Mouse (Mus musculus): Measurements from ENCODE around the gene 1700086D15Rik. TPM values are rescaled to one million over a fixed set of nuclear protein-coding genes. Genes with fewer than 3 reads are reported as not detected.
A peak's percentile ranks its signal among the peaks of the same experiment; 100 is the strongest.

The 1700086D15Rik gene
- polyA plus RNA-seq, 1 experiment from 2014 or later = not detected

GRCm38 (mm10) chr11:65161881-65162766 is 2.4 kb upstream of the 1700086D15Rik start:
- Histone ChIP-seq H3K36me3 (no peaks in the 10 kb centered on the region), H3K9me3 (no peaks in the 10 kb centered on the region), H3K4me3 (replicated peaks) (peak overlapping the region; percentile 87), H3K9ac (peak overlapping the region; percentile 85), H3K4me2 (replicated peaks) (peak overlapping the region; percentile 98), H3K4me1 (replicated peaks) (peaks cover 9% of the 10 kb centered on the region), H3K27ac (no peak overlapping the region), H3K27me3 (replicated peaks) (no peaks in the 10 kb centered on the region)
- peak; percentile 81 for ATAC-seq
- WGBS = 3% methylated on average over 49 of the region's 49 CpGs

DNA sequence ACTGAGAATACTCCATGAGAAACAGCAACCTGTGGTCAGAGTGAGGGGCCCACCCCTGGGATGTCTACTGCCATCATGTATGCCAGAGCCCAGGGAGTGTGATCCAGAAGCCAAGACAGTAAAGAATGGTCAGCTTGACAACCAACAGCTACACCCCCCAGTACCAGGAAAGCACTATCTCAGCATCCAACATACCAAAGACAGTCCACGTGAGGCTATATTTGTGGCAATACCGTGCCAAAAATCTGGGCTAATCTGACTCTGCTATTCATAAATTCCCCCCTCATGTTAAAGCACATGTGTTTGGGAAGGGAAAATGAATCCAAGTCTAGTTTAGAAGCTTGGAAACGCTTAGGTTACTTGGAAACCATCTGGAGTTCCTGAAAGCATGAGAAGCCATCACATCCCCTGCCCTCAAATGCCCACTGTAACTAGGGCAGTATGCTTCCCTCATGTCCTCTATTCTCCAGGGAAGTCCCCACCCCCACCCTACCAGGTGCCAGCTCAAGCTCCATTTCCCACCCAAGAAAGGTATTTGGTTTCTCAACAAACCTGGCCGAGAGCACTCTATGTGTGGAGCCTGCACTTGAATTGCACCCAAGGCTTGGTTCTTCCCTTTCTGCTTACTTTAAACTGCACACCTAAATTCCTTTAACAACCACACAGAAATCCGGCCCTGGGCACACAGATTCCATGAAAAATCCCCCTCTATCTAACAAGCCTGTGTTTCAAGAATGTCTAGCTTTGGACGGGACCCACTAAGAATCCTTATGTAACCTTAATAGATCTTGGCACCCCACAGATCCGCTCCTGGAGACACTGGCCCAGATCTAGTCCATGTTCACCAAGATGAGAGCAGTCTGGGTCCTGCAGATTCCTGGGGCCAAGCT is 1.5 kb upstream of the 1700086D15Rik start:
- ATAC-seq = no peak
- Histone ChIP-seq H3K9ac (peak overlapping the region; percentile 85), H3K27me3 (replicated peaks) (no peaks in the 10 kb centered on the region), H3K27ac (no peak overlapping the region), H3K4me2 (replicated peaks) (peak overlapping the region; percentile 98), H3K4me3 (replicated peaks) (0 out of 2 replicates have a peak overlapping the region, but pooled peaks have one; percentile 87), H3K4me1 (replicated peaks) (peaks cover 9% of the 10 kb centered on the region), H3K9me3 (no peaks in the 10 kb centered on the region), H3K36me3 (no peaks in the 10 kb centered on the region)
- WGBS = 56% methylated on average over 7 of the region's 7 CpGs

DNA sequence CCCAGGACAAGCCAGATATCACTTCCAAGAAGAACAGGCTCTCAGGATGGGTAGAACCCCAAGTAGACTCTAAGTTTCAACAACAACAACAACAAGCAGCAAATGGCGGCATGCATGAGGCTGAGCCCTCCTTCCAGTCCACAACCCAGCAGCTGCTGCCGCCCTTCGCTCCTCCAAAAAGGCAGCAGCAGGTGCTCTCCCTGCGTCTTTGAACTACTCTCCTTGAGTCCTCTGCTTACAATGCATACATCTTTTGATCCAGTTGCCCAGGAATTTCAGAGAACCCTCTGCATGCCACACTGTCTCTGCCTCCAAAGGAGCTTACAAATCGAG is 1.1 kb downstream of the 1700086D15Rik start:
- H3K9ac ChIP-seq = no peak overlapping the region
- no peaks in the 10 kb centered on the region for H3K36me3 ChIP-seq
- WGBS = 95% methylated on average over 5 of the region's 5 CpGs
- no peaks in the 10 kb centered on the region for H3K9me3 ChIP-seq
- H3K27ac ChIP-seq = no peak overlapping the region
- peaks cover 9% of the 10 kb centered on the region for H3K4me1 ChIP-seq (replicated peaks)
- H3K4me3 ChIP-seq (replicated peaks) = no peak overlapping the region
- ATAC-seq = no peak
- H3K27me3 ChIP-seq (replicated peaks) = no peaks in the 10 kb centered on the region
- H3K4me2 ChIP-seq (replicated peaks) = no peak overlapping the region

- Histone ChIP-seq H3K9ac (no peak overlapping the region), H3K9me3 (no peaks in the 10 kb centered on the region), H3K4me2 (replicated peaks) (no peak overlapping the region), H3K4me1 (replicated peaks) (peaks cover 9% of the 10 kb centered on the region), H3K4me3 (replicated peaks) (no peak overlapping the region), H3K27ac (no peak overlapping the region), H3K36me3 (no peaks in the 10 kb centered on the region), H3K27me3 (replicated peaks) (no peaks in the 10 kb centered on the region)
- no peak for ATAC-seq
- 92% methylated on average over 20 of the region's 20 CpGs for whole genome bisulfite sequencing
Observed at GRCm38 (mm10) chr11:65157966-65158657, 1.6 kb downstream of the 1700086D15Rik start.

DNA sequence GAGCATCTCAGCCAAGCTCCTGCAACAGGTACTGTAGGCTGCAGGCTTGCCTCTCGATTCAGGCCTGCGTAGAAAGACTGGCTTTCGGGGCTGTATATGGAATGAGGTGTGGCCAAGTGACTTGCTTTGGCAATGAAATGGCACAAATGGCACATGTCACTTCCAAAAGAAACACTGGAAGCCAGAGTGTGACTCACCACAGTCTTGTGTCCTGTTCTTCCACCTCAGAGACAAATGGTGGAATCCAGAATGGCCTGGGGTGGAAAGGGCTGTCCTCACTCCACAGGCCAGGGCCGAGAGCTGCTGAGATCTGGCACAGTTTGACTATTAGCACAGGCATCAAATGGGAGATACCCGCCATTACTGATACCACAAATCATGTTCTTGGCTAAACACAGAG is 6.7 kb downstream of the 1700086D15Rik start:
- Histone ChIP-seq H3K4me1 (replicated peaks) (no peaks in the 10 kb centered on the region), H3K9ac (no peak overlapping the region), H3K36me3 (no peaks in the 10 kb centered on the region), H3K9me3 (no peaks in the 10 kb centered on the region), H3K4me2 (replicated peaks) (no peak overlapping the region), H3K4me3 (replicated peaks) (no peak overlapping the region), H3K27ac (no peak overlapping the region), H3K27me3 (replicated peaks) (no peaks in the 10 kb centered on the region)
- no peak for ATAC-seq
- WGBS = 85% methylated on average over 5 of the region's 5 CpGs

DNA sequence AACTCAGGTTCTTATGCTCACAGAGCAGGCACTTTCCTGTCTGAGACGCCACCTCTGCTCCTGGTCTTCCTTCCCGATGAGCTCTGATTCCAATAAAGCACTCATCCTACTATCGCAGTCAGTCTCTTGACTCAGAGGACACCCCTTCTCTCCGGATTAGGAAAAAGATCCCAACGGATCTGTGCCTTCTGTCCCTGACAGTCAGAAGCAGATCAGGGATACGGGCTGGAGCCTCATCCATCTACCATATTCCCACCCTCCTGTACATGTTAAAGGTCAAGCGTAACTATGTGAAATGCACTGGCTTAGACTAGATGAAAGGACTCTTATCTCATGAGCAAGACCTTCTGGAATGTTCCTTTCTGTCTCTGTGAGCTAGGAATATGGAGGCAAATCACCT is 11.2 kb downstream of the 1700086D15Rik start:
- H3K4me2 ChIP-seq (replicated peaks) = no peak overlapping the region
- 77% methylated on average over 7 of the region's 7 CpGs for WGBS
- no peak overlapping the region for H3K27ac ChIP-seq
- no peaks in the 10 kb centered on the region for H3K36me3 ChIP-seq
- H3K27me3 ChIP-seq (replicated peaks) = no peaks in the 10 kb centered on the region
- no peak overlapping the region for H3K9ac ChIP-seq
- H3K4me3 ChIP-seq (replicated peaks) = no peak overlapping the region
- no peak for ATAC-seq
- H3K4me1 ChIP-seq (replicated peaks) = no peaks in the 10 kb centered on the region
- H3K9me3 ChIP-seq = no peaks in the 10 kb centered on the region

DNA sequence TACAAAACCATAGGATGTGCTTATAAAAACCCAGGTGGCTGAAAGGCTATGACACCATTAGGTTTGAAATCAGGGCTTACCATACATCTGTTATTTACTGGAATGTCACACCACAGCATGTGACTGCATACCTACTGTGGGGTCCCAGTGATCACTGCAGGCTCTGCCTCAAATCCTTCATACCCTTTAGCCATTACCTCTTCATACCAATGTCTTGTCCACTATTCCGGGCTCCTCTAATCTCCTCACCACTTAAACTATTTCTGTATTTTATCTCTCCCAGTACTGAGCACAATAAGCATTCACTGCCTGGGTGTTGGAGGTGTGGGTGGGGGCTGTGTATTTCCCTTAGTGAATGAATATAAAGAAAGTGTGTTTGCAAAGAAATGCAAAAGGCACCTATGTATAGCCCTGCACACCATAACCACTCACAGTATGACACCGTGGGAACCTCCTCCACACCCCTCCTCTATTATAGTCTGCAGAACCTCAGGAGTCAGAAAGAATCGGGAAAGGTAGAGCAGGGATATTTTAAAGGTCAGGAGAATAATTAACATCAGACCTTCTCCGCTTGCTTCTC is 16.8 kb downstream of the 1700086D15Rik start:
- WGBS = 61% methylated on average over 4 of the region's 4 CpGs

GRCm38 (mm10) chr11:65139030-65139429 is 20.7 kb downstream of the 1700086D15Rik start:
- Histone ChIP-seq H3K4me3 (replicated peaks) (no peak overlapping the region), H3K9ac (no peak overlapping the region), H3K4me2 (replicated peaks) (no peak overlapping the region), H3K27ac (no peak overlapping the region), H3K27me3 (replicated peaks) (no peaks in the 10 kb centered on the region), H3K9me3 (no peaks in the 10 kb centered on the region), H3K4me1 (replicated peaks) (no peaks in the 10 kb centered on the region), H3K36me3 (no peaks in the 10 kb centered on the region)
- WGBS = 86% methylated on average over 3 of the region's 3 CpGs
- no peak for ATAC-seq

More for the DNA sequence above, 16.8 kb downstream of the 1700086D15Rik start:
- no peaks in the 10 kb centered on the region for H3K4me1 ChIP-seq (replicated peaks)
- no peaks in the 10 kb centered on the region for H3K27me3 ChIP-seq (replicated peaks)
- H3K4me3 ChIP-seq (replicated peaks) = no peak overlapping the region
- no peak for ATAC-seq
- H3K4me2 ChIP-seq (replicated peaks) = no peak overlapping the region
- no peak overlapping the region for H3K9ac ChIP-seq
- H3K27ac ChIP-seq = no peak overlapping the region
- no peaks in the 10 kb centered on the region for H3K9me3 ChIP-seq
- H3K36me3 ChIP-seq = no peaks in the 10 kb centered on the region

- Histone ChIP-seq H3K27me3 (replicated peaks) (no peaks in the 10 kb centered on the region), H3K27ac (no peak overlapping the region), H3K9me3 (no peaks in the 10 kb centered on the region), H3K4me2 (replicated peaks) (no peak overlapping the region), H3K4me1 (replicated peaks) (no peaks in the 10 kb centered on the region), H3K36me3 (no peaks in the 10 kb centered on the region), H3K4me3 (replicated peaks) (no peak overlapping the region), H3K9ac (no peak overlapping the region)
- ATAC-seq = no peak
- WGBS = 62% methylated on average over 2 of the region's 2 CpGs
Observed at GRCm38 (mm10) chr11:65137145-65137652, 22.5 kb downstream of the 1700086D15Rik start.

GRCm38 (mm10) chr11:65135251-65135739 is 24.4 kb downstream of the 1700086D15Rik start:
- Histone ChIP-seq H3K4me2 (replicated peaks) (no peak overlapping the region), H3K27ac (no peak overlapping the region), H3K9ac (no peak overlapping the region), H3K4me1 (replicated peaks) (no peaks in the 10 kb centered on the region), H3K36me3 (no peaks in the 10 kb centered on the region), H3K27me3 (replicated peaks) (no peaks in the 10 kb centered on the region), H3K4me3 (replicated peaks) (no peak overlapping the region), H3K9me3 (no peaks in the 10 kb centered on the region)
- 84% methylated on average over 8 of the region's 8 CpGs for WGBS
- no peak for ATAC-seq

DNA sequence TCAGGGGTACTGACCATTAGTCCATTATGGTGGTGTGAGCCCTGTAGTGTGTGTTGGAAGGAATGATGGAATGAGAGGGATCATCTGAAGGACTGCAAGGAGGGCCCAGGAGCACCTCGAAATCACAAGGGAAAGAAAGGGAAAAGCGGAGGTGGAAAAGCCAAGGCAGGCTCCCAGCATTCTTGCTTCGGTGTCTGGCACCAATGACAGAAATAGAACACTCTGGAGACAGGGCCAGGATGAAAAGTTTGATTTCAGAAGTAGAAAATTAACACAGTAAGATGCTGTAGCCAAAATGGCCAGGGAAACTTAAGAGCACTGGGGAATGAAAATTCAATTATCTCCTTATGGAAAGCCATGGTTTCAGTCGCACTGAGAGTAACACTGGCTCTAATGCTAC is 26.0 kb downstream of the 1700086D15Rik start:
- Histone ChIP-seq H3K4me1 (replicated peaks) (no peaks in the 10 kb centered on the region), H3K27me3 (replicated peaks) (no peaks in the 10 kb centered on the region), H3K4me2 (replicated peaks) (no peak overlapping the region), H3K9me3 (no peaks in the 10 kb centered on the region), H3K4me3 (replicated peaks) (no peak overlapping the region), H3K27ac (no peak overlapping the region), H3K9ac (no peak overlapping the region), H3K36me3 (no peaks in the 10 kb centered on the region)
- WGBS = 89% methylated on average over 4 of the region's 4 CpGs
- ATAC-seq = no peak
